Mouse (Mus musculus): Measurements from ENCODE around the gene Adora3.

DNA sequence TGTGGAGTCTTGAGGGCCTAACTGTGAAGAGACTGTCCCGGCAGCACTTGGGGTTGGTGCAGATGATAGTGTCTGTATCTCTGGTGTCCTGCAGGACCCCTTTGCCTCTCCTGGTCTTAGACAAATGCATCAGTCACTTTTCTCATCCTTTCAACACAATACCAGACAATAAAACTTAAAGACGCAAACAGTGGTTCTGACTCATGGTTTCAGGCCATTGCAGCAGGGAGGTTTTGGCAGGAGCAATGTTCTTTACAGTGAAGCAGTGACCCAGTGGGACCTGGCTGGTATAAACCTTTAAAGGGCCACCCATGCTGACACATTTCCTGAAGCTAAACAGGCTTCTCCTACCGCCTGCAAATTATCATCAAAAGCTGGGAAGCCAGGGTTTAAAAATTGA lies 20.5 kb downstream of the Adora3 start:
- TF ChIP-seq CTCF (IDR thresholded peaks at IDR 0.05; ENCODE audit: low read depth) (no peak), EP300 (IDR thresholded peaks at IDR 0.05; ENCODE audit: low read depth) (no peak)

Data from liver, embryonic 14.5 days (tissue).